Mouse (Mus musculus): ENCODE data around the gene Kifc5b. TPM values are rescaled to one million over a fixed set of nuclear protein-coding genes. Genes with fewer than 3 reads are reported as not detected.

Gene Kifc5b
- polyA plus RNA-seq, 1 experiment, result 43.0 TPM

- no peak overlapping the region for H3K4me3 ChIP-seq (ENCODE audit: low read depth, low read length)
- H3K27ac ChIP-seq (ENCODE audit: insufficient read depth, low read length), result no peak overlapping the region
- H3K4me1 ChIP-seq (ENCODE audit: control insufficient read depth, insufficient read depth, low read length), result no peaks in the 10 kb centered on the region
- TF ChIP-seq CTCF (IDR thresholded peaks at IDR 0.05; ENCODE audit: low read depth, low read length) (no peak), EP300 (IDR thresholded peaks at IDR 0.05; ENCODE audit: insufficient read depth, low read depth, low read length) (no peak), POLR2A (IDR thresholded peaks at IDR 0.05; ENCODE audit: insufficient read depth, low read length) (no peak)
- no peak overlapping the region for H3K9ac ChIP-seq (ENCODE audit: low read depth, poor library complexity, severe bottlenecking)
- no peaks in the 10 kb centered on the region for H3K9me3 ChIP-seq (replicated peaks; ENCODE audit: control insufficient read depth, insufficient read depth, low read length, poor library complexity, severe bottlenecking)
- H3K36me3 ChIP-seq (ENCODE audit: control insufficient read depth, insufficient read depth, low read length, poor library complexity, severe bottlenecking), result no peaks in the 10 kb centered on the region
- no peaks in the 10 kb centered on the region for H3K27me3 ChIP-seq (ENCODE audit: control insufficient read depth, insufficient read depth, low read length, poor library complexity, severe bottlenecking)
These were observed 52.4 kb downstream of the Kifc5b start for GRCm38 (mm10) chr17:26969257-26969656.

GRCm38 (mm10) chr17:26970221-26970620 is 53.3 kb downstream of the Kifc5b start:
- Histone ChIP-seq H3K9ac (ENCODE audit: low read depth, poor library complexity, severe bottlenecking) (no peak overlapping the region), H3K4me1 (ENCODE audit: control insufficient read depth, insufficient read depth, low read length) (no peaks in the 10 kb centered on the region), H3K27me3 (ENCODE audit: control insufficient read depth, insufficient read depth, low read length, poor library complexity, severe bottlenecking) (no peaks in the 10 kb centered on the region), H3K27ac (ENCODE audit: insufficient read depth, low read length) (no peak overlapping the region), H3K4me3 (ENCODE audit: low read depth, low read length) (no peak overlapping the region), H3K36me3 (ENCODE audit: control insufficient read depth, insufficient read depth, low read length, poor library complexity, severe bottlenecking) (peaks cover 5% of the 10 kb centered on the region), H3K9me3 (replicated peaks; ENCODE audit: control insufficient read depth, insufficient read depth, low read length, poor library complexity, severe bottlenecking) (no peaks in the 10 kb centered on the region)
- TF ChIP-seq CTCF (IDR thresholded peaks at IDR 0.05; ENCODE audit: low read depth, low read length) (no peak), POLR2A (IDR thresholded peaks at IDR 0.05; ENCODE audit: insufficient read depth, low read length) (no peak), EP300 (IDR thresholded peaks at IDR 0.05; ENCODE audit: insufficient read depth, low read depth, low read length) (no peak)

GRCm38 (mm10) chr17:26971247-26971905 is 54.5 kb downstream of the Kifc5b start:
- Histone ChIP-seq H3K27me3 (ENCODE audit: control insufficient read depth, insufficient read depth, low read length, poor library complexity, severe bottlenecking) (no peaks in the 10 kb centered on the region), H3K4me1 (ENCODE audit: control insufficient read depth, insufficient read depth, low read length) (no peaks in the 10 kb centered on the region), H3K27ac (ENCODE audit: insufficient read depth, low read length) (no peak overlapping the region), H3K36me3 (ENCODE audit: control insufficient read depth, insufficient read depth, low read length, poor library complexity, severe bottlenecking) (peaks cover 10% of the 10 kb centered on the region), H3K9ac (ENCODE audit: low read depth, poor library complexity, severe bottlenecking) (0 out of 2 replicates have a peak overlapping the region, but pooled peaks have one; percentile 61), H3K4me3 (ENCODE audit: low read depth, low read length) (no peak overlapping the region), H3K9me3 (replicated peaks; ENCODE audit: control insufficient read depth, insufficient read depth, low read length, poor library complexity, severe bottlenecking) (no peaks in the 10 kb centered on the region)
- no peak for TF ChIP-seq EP300 (IDR thresholded peaks at IDR 0.05; ENCODE audit: insufficient read depth, low read depth, low read length)
- TF ChIP-seq POLR2A (IDR thresholded peaks at IDR 0.05; ENCODE audit: insufficient read depth, low read length), result no peak
- TF ChIP-seq CTCF (IDR thresholded peaks at IDR 0.05; ENCODE audit: low read depth, low read length), result no peak

- Histone ChIP-seq H3K27ac (ENCODE audit: insufficient read depth, low read length) (no peak overlapping the region), H3K9ac (ENCODE audit: low read depth, poor library complexity, severe bottlenecking) (peak overlapping the region; percentile 61), H3K36me3 (ENCODE audit: control insufficient read depth, insufficient read depth, low read length, poor library complexity, severe bottlenecking) (peaks cover 14% of the 10 kb centered on the region), H3K4me1 (ENCODE audit: control insufficient read depth, insufficient read depth, low read length) (no peaks in the 10 kb centered on the region), H3K4me3 (ENCODE audit: low read depth, low read length) (peak overlapping the region; percentile 85), H3K27me3 (ENCODE audit: control insufficient read depth, insufficient read depth, low read length, poor library complexity, severe bottlenecking) (no peaks in the 10 kb centered on the region), H3K9me3 (replicated peaks; ENCODE audit: control insufficient read depth, insufficient read depth, low read length, poor library complexity, severe bottlenecking) (no peaks in the 10 kb centered on the region)
- no peak for TF ChIP-seq CTCF (IDR thresholded peaks at IDR 0.05; ENCODE audit: low read depth, low read length)
- TF ChIP-seq EP300 (IDR thresholded peaks at IDR 0.05; ENCODE audit: insufficient read depth, low read depth, low read length), result no peak
- no peak for TF ChIP-seq POLR2A (IDR thresholded peaks at IDR 0.05; ENCODE audit: insufficient read depth, low read length)
These were observed 55.2 kb downstream of the Kifc5b start for GRCm38 (mm10) chr17:26972107-26972506.

- Histone ChIP-seq H3K9me3 (replicated peaks; ENCODE audit: control insufficient read depth, insufficient read depth, low read length, poor library complexity, severe bottlenecking) (no peaks in the 10 kb centered on the region), H3K27me3 (ENCODE audit: control insufficient read depth, insufficient read depth, low read length, poor library complexity, severe bottlenecking) (no peaks in the 10 kb centered on the region), H3K27ac (ENCODE audit: insufficient read depth, low read length) (no peak within 1 kb of the TSS), H3K4me1 (ENCODE audit: control insufficient read depth, insufficient read depth, low read length) (no peaks in the 10 kb centered on the region), H3K9ac (ENCODE audit: low read depth, poor library complexity, severe bottlenecking) (peak within 1 kb of the TSS; percentile 61), H3K4me3 (ENCODE audit: low read depth, low read length) (peak within 1 kb of the TSS; percentile 85), H3K36me3 (ENCODE audit: control insufficient read depth, insufficient read depth, low read length, poor library complexity, severe bottlenecking) (peaks cover 17% of the 10 kb centered on the region)
- TF ChIP-seq POLR2A (IDR thresholded peaks at IDR 0.05; ENCODE audit: insufficient read depth, low read length) (peak; percentile 97), CTCF (IDR thresholded peaks at IDR 0.05; ENCODE audit: low read depth, low read length) (no peak)
These were observed 56.0 kb downstream of the Kifc5b start, which contains the start of gene Zbtb9 for GRCm38 (mm10) chr17:26972703-26973574. Zbtb9 (plus strand) TSS chr17:26973167.

- Histone ChIP-seq H3K4me3 (ENCODE audit: low read depth, low read length) (no peak overlapping the region), H3K4me1 (ENCODE audit: control insufficient read depth, insufficient read depth, low read length) (no peaks in the 10 kb centered on the region), H3K36me3 (ENCODE audit: control insufficient read depth, insufficient read depth, low read length, poor library complexity, severe bottlenecking) (peaks cover 17% of the 10 kb centered on the region), H3K9ac (ENCODE audit: low read depth, poor library complexity, severe bottlenecking) (no peak overlapping the region), H3K27me3 (ENCODE audit: control insufficient read depth, insufficient read depth, low read length, poor library complexity, severe bottlenecking) (no peaks in the 10 kb centered on the region), H3K9me3 (replicated peaks; ENCODE audit: control insufficient read depth, insufficient read depth, low read length, poor library complexity, severe bottlenecking) (no peaks in the 10 kb centered on the region), H3K27ac (ENCODE audit: insufficient read depth, low read length) (no peak overlapping the region)
- TF ChIP-seq POLR2A (IDR thresholded peaks at IDR 0.05; ENCODE audit: insufficient read depth, low read length), result no peak
- no peak for TF ChIP-seq CTCF (IDR thresholded peaks at IDR 0.05; ENCODE audit: low read depth, low read length)
- TF ChIP-seq EP300 (IDR thresholded peaks at IDR 0.05; ENCODE audit: insufficient read depth, low read depth, low read length), result no peak
These were observed 57.7 kb downstream of the Kifc5b start for GRCm38 (mm10) chr17:26974547-26974946.

All from ES-Bruce4 (cell line).